Mouse (Mus musculus) gastrocnemius, adult 2 months (tissue): ENCODE results near the gene Rpl3l. TPM values are rescaled to one million over a fixed set of nuclear protein-coding genes. Genes with fewer than 3 reads are reported as not detected.

Experiments used
- DNase-seq: peaks from one replicate; pipeline ENCODE4 v3.0.0; 2022
- H3K27ac ChIP-seq: fragments of 200-600 bp; 2 replicates; pipeline ENCODE4 v1.8.1; 2022; ENCODE audit warnings: mild to moderate bottlenecking
- H3K4me3 ChIP-seq: fragments of 200-600 bp; 2 replicates; pipeline ENCODE4 v1.8.1; 2022; ENCODE audit warnings: mild to moderate bottlenecking, moderate library complexity
- CTCF ChIP-seq: fragments of 200-600 bp; IDR thresholded peaks from 2 replicates; pipeline ENCODE4 v1.8.1; 2022; ENCODE audit warnings: antibody characterized with exemption, mild to moderate bottlenecking, moderate library complexity
- intact Hi-C: fragments of 180-260 bp; cut with DNase I; formaldehyde crosslinking; loops from one replicate; pipeline ENCODE4 v1.15.1; 2025
- total RNA-seq, 2 experiments: library from RNA; stranded (reverse); gene quantifications; 2 replicates each; pipeline ENCODE4 v1.2.3; 2021

The Rpl3l gene
- total RNA-seq, 2 experiments from 2014 or later, result 753 to 889 TPM

GRCm38 (mm10) chr17:24736330-24737051 is 8.9 kb downstream of the Rpl3l start, which contains the start of gene Msrb1:
Gene Msrb1, plus strand, starts transcription at chr17:24736642.
- Histone ChIP-seq H3K4me3 (peak within 1 kb of the TSS; percentile 89), H3K27ac (peak within 1 kb of the TSS; percentile 98)
- no peak for TF ChIP-seq CTCF
- DNase-seq, result peak; percentile 98
- intact Hi-C loops, result no loop called here

GRCm38 (mm10) chr17:24737135-24737810 is 9.7 kb downstream of the Rpl3l start:
- no peak for TF ChIP-seq CTCF
- intact Hi-C loops, result no loop called here
- DNase-seq, result no peak
- Histone ChIP-seq H3K27ac (peak overlapping the region; percentile 98), H3K4me3 (peak overlapping the region; percentile 89)

GRCm38 (mm10) chr17:24738238-24738637 is 10.6 kb downstream of the Rpl3l start:
- TF ChIP-seq CTCF, result no peak
- intact Hi-C loops, result no loop called here
- DNase-seq, result no peak

GRCm38 (mm10) chr17:24739926-24740325 is 12.3 kb downstream of the Rpl3l start:
- TF ChIP-seq CTCF, result no peak
- DNase-seq, result no peak
- H3K4me3 ChIP-seq, result no peak overlapping the region
- intact Hi-C loops, result loop anchor here (10.0 kb wide), 1 partner anchor 105 kb away; the partner anchor contains the start of gene Hagh
- H3K27ac ChIP-seq, result no peak overlapping the region

More at GRCm38 (mm10) chr17:24738238-24738637, 10.6 kb downstream of the Rpl3l start:
- Histone ChIP-seq H3K27ac (peak overlapping the region; percentile 98), H3K4me3 (peak overlapping the region; percentile 89)

GRCm38 (mm10) chr17:24742307-24742706 is 14.7 kb downstream of the Rpl3l start:
- H3K27ac ChIP-seq, result peak overlapping the region; percentile 50
- no peak for TF ChIP-seq CTCF
- intact Hi-C loops, result loop anchor here (10.0 kb wide), 1 partner anchor 102 kb away; the partner anchor contains the start of gene Hagh

GRCm38 (mm10) chr17:24743896-24744295 is 16.3 kb downstream of the Rpl3l start:
- Histone ChIP-seq H3K4me3 (no peak overlapping the region), H3K27ac (no peak overlapping the region)
- no peak for TF ChIP-seq CTCF
- no peak for DNase-seq
- intact Hi-C loops, result loop anchor here (2.0 to 10.0 kb wide), 2 partner anchors 75 to 101 kb away; partner anchors contain the start of gene Hagh

More at GRCm38 (mm10) chr17:24742307-24742706, 14.7 kb downstream of the Rpl3l start:
- DNase-seq, result peak; percentile 43
- H3K4me3 ChIP-seq, result no peak overlapping the region

- DNase-seq, result no peak
- Histone ChIP-seq H3K27ac (no peak overlapping the region), H3K4me3 (no peak overlapping the region)
- no peak for TF ChIP-seq CTCF
- intact Hi-C loops, result loop anchor here (2.0 to 10.0 kb wide), 2 partner anchors 74 to 100 kb away; partner anchors contain the start of gene Hagh
Observed at GRCm38 (mm10) chr17:24744381-24744780, 16.8 kb downstream of the Rpl3l start.

GRCm38 (mm10) chr17:24745526-24746497 is 18.2 kb downstream of the Rpl3l start:
- peak; percentile 84 for DNase-seq
- intact Hi-C loops, result loop anchor here (2.0 to 10.0 kb wide), 3 partner anchors 73 to 136 kb away; partner anchors contain the start of gene Hagh
- TF ChIP-seq CTCF, result peak; percentile 94

GRCm38 (mm10) chr17:24746986-24747385 is 19.4 kb downstream of the Rpl3l start:
- intact Hi-C loops, result loop anchor here (5.0 to 10.0 kb wide), 2 partner anchors 98 to 135 kb away; partner anchors contain the start of gene Hagh
- no peak for TF ChIP-seq CTCF
- no peak overlapping the region for H3K27ac ChIP-seq
- no peak for DNase-seq
- H3K4me3 ChIP-seq, result no peak overlapping the region

More at GRCm38 (mm10) chr17:24745526-24746497, 18.2 kb downstream of the Rpl3l start:
- Histone ChIP-seq H3K4me3 (no peak overlapping the region), H3K27ac (no peak overlapping the region)

- TF ChIP-seq CTCF, result no peak
- Histone ChIP-seq H3K27ac (no peak overlapping the region), H3K4me3 (no peak overlapping the region)
- intact Hi-C loops, result no loop called here
- no peak for DNase-seq
Observed at GRCm38 (mm10) chr17:24751528-24751927, 23.9 kb downstream of the Rpl3l start.

GRCm38 (mm10) chr17:24752415-24753394 is 25.1 kb downstream of the Rpl3l start, which contains the start of gene Hs3st6:
Gene Hs3st6, plus strand, starts transcription at chr17:24752988.
- no peak within 1 kb of the TSS for H3K27ac ChIP-seq
- no peak for DNase-seq
- TF ChIP-seq CTCF, result no peak
- H3K4me3 ChIP-seq, result peak within 1 kb of the TSS; percentile 74
- intact Hi-C loops, result no loop called here
